Mouse (Mus musculus): ENCODE results near the gene Tmcc2. TPM values are rescaled to one million over a fixed set of nuclear protein-coding genes. Genes with fewer than 3 reads are reported as not detected.
A peak's percentile ranks its signal among the peaks of the same experiment; 100 is the strongest.

Gene Tmcc2
- total RNA-seq, 2 experiments from 2014 or later: 178 to 192 TPM

GRCm38 (mm10) chr1:132316625-132316994 lies 74.5 kb downstream of the Tmcc2 start:
- no peak for TF ChIP-seq CTCF (IDR thresholded peaks at IDR 0.05)
- DNase-seq (ENCODE audit: extremely low spot score in 1 of 2, low spot score in 2 of 2): no peak
- peak overlapping the region; percentile 74 for H3K4me3 ChIP-seq
- no peak overlapping the region for H3K27ac ChIP-seq
- intact Hi-C loops (cut with DNase I): loop anchor here (1.0 kb wide), 1 partner anchor 39 kb away; no protein-coding TSS in a partner anchor

DNA sequence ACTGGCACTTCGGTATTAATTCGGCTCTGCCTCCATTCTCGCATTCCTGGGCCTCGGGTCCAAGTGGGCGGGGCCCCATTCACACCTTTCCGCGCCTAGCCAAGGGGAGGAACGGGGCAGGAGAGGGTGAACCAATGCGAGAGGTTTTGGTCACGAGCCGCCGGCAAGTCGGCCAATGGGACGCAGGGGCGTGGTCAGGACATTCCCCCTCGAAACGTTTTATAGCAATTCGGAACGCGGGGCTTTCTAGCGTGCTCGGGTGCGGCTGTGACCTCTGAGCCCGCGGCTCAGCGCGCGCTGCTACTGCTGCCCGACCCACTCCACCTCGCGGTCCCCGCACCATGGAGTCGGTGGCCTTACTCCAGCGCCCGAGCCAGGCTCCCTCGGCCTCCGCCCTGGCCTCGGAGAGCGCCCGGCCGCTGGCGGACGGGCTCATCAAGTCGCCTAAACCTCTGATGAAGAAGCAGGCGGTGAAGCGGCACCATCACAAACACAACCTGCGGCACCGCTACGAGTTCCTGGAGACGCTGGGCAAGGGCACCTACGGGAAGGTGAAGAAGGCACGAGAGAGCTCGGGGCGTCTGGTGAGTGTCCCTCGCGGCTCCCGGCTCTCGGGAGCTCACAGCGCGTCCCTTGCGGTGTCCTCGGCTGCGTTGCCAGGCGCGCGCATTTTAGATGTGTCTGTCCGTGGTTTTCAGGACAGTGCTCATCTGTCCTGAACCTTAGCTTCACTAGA lies 75.0 kb downstream of the Tmcc2 start, which contains the start of gene Nuak2:
Gene Nuak2, plus strand, starts transcription at position 238 of the 736 bp plus-strand sequence.
- TF ChIP-seq CTCF (IDR thresholded peaks at IDR 0.05): no peak
- peak; percentile 76 to 77 for DNase-seq (ENCODE audit: extremely low spot score in 1 of 2, low spot score in 2 of 2)
- Histone ChIP-seq H3K4me3 (peak within 1 kb of the TSS; percentile 74), H3K27ac (no peak within 1 kb of the TSS)
- intact Hi-C loops (cut with DNase I): loop anchor here (1.0 kb wide), 1 partner anchor 39 kb away; no protein-coding TSS in a partner anchor

- Histone ChIP-seq H3K4me3 (no peak overlapping the region), H3K27ac (no peak overlapping the region)
- TF ChIP-seq CTCF (IDR thresholded peaks at IDR 0.05): peak; percentile 76
- intact Hi-C loops (cut with DNase I): loop anchor here (1.0 kb wide), 1 partner anchor 43 kb away; no protein-coding TSS in a partner anchor
- peak; percentile 49 to 52 for DNase-seq (ENCODE audit: extremely low spot score in 1 of 2, low spot score in 2 of 2)
Observed at GRCm38 (mm10) chr1:132312703-132313102, 78.4 kb downstream of the Tmcc2 start.

DNA sequence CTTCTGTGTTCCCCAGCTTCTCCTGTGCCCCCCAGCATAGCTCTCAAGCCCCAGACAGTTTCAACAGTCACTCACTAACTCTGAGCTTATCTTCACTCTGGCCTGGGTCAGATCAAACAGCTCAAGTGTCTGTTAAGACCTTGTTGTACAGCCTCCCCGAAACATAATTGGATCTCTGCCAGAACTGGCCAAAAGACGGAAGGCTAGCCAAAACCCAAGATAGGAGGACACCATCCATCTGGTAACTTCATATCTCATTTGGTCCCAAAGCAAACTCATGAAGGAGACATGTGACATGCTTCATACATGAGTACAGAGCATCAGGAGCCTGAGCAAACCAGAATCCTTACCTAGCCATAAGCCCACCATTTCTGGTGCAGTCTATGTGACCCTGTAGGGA lies 79.0 kb downstream of the Tmcc2 start:
- DNase-seq (ENCODE audit: extremely low spot score in 1 of 2, low spot score in 2 of 2): no peak
- H3K27ac ChIP-seq: no peak overlapping the region
- intact Hi-C loops (cut with DNase I): loop anchor here (1.0 kb wide), 1 partner anchor 43 kb away; no protein-coding TSS in a partner anchor
- no peak for TF ChIP-seq CTCF (IDR thresholded peaks at IDR 0.05)
- no peak overlapping the region for H3K4me3 ChIP-seq

DNA sequence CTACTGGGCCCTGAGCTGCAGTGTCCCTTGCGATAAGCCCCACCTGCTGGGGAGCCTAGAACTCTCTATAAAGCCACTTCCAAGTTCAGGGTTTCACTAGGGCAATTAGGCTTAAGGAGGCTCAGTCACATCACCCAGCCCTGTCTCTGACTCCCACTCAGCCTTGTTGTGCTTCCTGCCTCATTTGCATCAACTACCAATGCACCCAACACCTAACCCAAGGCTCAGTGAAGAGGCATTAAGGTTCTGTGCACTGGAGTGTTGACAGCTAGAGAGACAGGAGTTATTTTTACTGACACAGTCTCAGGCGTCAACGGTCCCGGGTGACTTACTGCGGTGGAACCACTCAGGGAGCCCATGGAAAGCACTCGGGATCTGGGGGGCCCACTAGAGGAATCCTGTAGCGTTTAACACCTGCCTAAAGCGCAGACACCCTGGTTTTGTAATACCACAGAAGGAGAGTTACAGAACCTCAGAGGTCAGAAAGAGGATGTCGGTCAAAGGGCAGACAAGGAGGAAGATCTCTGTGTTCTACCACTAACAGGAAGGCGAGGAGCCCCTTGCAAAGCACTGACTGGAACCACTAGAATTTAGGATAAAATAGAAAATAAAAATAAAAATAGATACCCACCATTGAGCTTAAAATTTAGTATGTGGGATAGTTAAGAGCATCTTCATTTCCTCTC lies 79.8 kb downstream of the Tmcc2 start:
- H3K27ac ChIP-seq: no peak overlapping the region
- H3K4me3 ChIP-seq: no peak overlapping the region
- no peak for DNase-seq (ENCODE audit: extremely low spot score in 1 of 2, low spot score in 2 of 2)
- intact Hi-C loops (cut with DNase I): no loop called here
- no peak for TF ChIP-seq CTCF (IDR thresholded peaks at IDR 0.05)

GRCm38 (mm10) chr1:132310754-132311153 lies 80.3 kb downstream of the Tmcc2 start:
- no peak for DNase-seq (ENCODE audit: extremely low spot score in 1 of 2, low spot score in 2 of 2)
- intact Hi-C loops (cut with DNase I): no loop called here
- Histone ChIP-seq H3K27ac (no peak overlapping the region), H3K4me3 (no peak overlapping the region)
- TF ChIP-seq CTCF (IDR thresholded peaks at IDR 0.05): no peak

- Histone ChIP-seq H3K27ac (no peak overlapping the region), H3K4me3 (no peak overlapping the region)
- no peak for DNase-seq (ENCODE audit: extremely low spot score in 1 of 2, low spot score in 2 of 2)
- intact Hi-C loops (cut with DNase I): loop anchor here (5.0 kb wide), 1 partner anchor 186 kb away; no protein-coding TSS in a partner anchor
- no peak for TF ChIP-seq CTCF (IDR thresholded peaks at IDR 0.05)
Observed at GRCm38 (mm10) chr1:132308674-132309073, 82.4 kb downstream of the Tmcc2 start.

DNA sequence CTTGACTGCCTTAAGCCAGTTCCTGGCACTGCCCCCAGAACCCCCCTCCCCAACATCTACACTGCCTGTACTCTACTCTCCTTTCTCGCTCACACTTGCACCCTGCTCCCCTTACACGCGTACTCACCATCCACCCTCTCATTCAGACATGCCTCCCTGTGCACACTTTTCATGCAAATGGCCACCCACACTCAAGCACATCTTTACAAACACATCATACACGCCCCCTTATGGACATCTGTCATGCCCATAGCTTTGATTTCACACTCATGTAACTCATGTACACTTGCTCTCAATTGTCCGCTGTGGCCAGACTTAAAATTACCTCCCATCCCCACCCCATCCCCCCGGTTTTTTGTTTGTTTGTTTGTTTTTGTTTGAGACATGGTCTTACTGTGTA lies 83.1 kb downstream of the Tmcc2 start:
- no peak overlapping the region for H3K4me3 ChIP-seq
- intact Hi-C loops (cut with DNase I): loop anchor here (5.0 kb wide), 1 partner anchor 186 kb away; no protein-coding TSS in a partner anchor

DNA sequence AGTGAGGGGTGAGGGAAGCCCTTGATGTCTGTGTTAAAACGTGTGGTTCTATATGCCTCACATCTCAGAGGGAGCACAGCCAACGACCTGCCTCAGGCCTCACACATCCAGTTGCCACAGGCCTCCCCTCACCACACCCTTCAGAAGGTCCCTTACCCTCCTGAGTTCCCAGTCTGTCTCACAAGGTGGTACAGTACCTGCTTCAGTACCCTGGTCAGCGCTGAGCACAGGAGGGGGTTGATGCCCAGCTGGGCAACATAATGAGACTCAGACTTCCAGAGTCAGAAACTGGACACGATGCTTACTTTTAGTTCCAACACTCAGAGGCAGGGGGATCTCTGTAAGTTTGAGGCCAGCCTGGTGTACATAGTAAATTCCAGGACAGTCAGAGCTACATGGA lies 84.3 kb downstream of the Tmcc2 start:
- no peak for TF ChIP-seq CTCF (IDR thresholded peaks at IDR 0.05)
- H3K27ac ChIP-seq: no peak overlapping the region
- no peak for DNase-seq (ENCODE audit: extremely low spot score in 1 of 2, low spot score in 2 of 2)
- intact Hi-C loops (cut with DNase I): loop anchor here (5.0 kb wide), 1 partner anchor 185 kb away; no protein-coding TSS in a partner anchor
- H3K4me3 ChIP-seq: no peak overlapping the region

More for the DNA sequence above, 83.1 kb downstream of the Tmcc2 start:
- TF ChIP-seq CTCF (IDR thresholded peaks at IDR 0.05): no peak
- H3K27ac ChIP-seq: no peak overlapping the region
- DNase-seq (ENCODE audit: extremely low spot score in 1 of 2, low spot score in 2 of 2): no peak

Other genes with a start within 250 kb of the Tmcc2 start
- 1 to 10 TPM; 3.9 to 6.8 TPM for gene Lemd1, start 199.8 kb downstream of the Tmcc2 start, total RNA-seq (2021)
- 1 to 10 TPM; 4.3 to 6.1 TPM for gene AC124108.1, start 199.8 kb downstream of the Tmcc2 start, total RNA-seq (2021)
- gene Gm10188, start 161.5 kb downstream of the Tmcc2 start, total RNA-seq (2021): not detected
- gene Klhdc8a, start 92.7 kb downstream of the Tmcc2 start, total RNA-seq (2021): 10 to 100 TPM; 12.2 to 13.2 TPM
- gene Nuak2, start 75.2 kb downstream of the Tmcc2 start, total RNA-seq (2021): 1 to 10 TPM; 1.4 TPM
- gene Dstyk, start 26.3 kb upstream of the Tmcc2 start, total RNA-seq (2021): 10 to 100 TPM; 44.9 to 45.5 TPM
- gene Rbbp5, start 86.1 kb upstream of the Tmcc2 start, total RNA-seq (2021): 10 to 100 TPM; 55.1 to 62.5 TPM
- 1 to 10 TPM; 3.9 to 4.4 TPM for gene Tmem81, start 114.9 kb upstream of the Tmcc2 start, total RNA-seq (2021)
- 10 to 100 TPM; 69.6 to 78.8 TPM for gene Cntn2, start 152.0 kb upstream of the Tmcc2 start, total RNA-seq (2021)